Mouse (Mus musculus): Measurements from ENCODE around the gene Nckipsd. TPM values are rescaled to one million over a fixed set of nuclear protein-coding genes. Genes with fewer than 3 reads are reported as not detected.

Gene Nckipsd
- 6.5 TPM for polyA plus RNA-seq (2014; fragmentation: Illumina TruSeq; extraction: RNeasy Lipid Tissue Mini Kit (QIAGEN cat#74804); ENCODE audit: insufficient read depth, low read depth, low replicate concordance)

DNA sequence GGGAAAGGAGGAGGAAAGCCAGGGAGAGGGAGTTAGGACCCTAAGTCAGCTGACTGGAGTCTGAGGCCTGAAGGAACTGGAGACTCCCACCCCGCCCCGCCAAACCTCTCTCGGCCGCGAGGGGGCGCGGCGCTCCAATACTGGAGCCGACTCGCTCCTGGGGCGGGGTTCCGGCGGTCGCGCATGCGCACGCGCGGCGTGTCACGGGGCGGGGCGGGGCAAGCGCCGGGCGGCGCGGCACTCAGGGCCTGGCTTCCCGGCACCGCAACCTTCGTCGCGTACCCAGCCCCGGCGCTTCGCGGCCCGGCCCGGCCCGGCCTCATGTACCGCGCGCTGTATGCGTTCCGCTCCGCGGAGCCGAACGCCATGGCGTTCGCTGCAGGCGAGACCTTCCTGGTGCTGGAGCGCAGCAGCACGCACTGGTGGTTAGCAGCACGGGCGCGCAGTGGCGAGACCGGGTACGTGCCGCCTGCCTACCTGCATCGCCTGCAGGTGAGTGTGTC, at the start of gene Nckipsd:
Gene Nckipsd, plus strand, starts transcription at position 206 of the 503 bp plus-strand sequence.

DNA sequence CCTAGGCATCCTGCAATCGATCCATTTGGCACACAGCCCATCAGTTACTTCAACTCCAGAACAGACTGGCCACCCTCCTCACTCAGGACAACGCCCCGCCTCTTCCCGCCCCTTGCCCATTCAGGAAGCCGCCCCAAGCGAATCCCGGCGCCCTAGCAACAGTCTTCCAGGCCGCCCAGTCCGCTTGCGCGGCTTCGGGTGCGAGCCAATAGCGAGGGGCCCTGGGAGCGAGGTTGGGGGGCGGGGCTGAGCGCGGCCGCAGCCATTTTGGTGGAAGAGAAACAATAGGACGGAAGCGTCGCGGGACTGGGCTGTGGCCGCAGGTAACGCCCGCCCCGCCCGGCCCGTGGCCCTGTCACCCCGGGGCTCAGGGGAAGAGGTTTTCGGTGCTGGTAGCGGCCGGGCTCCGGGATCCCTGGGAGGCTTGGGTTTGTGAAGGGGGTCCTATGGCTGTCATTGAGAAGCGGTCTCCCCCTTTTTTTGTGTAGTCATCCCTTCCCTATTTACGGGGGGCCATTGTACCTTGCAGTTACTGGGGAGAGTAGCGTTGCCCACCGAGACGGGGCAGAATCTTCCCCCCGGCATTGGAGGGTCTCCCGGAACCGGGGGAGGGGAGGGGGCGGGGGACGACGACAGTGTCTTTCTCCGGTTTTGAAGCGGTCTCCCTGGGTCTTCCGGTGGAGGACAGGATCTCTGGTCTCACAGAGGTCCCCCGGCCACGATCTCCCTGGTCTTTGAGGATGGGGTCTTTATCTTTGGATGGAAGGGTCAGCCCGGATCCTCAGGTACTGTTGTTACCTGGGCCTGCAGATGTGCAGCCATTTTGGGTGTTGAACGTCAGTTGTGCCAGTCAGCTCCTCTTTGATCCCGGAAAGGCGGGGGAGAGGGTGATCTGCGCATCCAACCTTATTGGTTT, 24.4 kb upstream of the Nckipsd start, which contains the start of gene Ip6k2:
Gene Ip6k2, plus strand, starts transcription at position 249 of the 916 bp plus-strand sequence.

DNA sequence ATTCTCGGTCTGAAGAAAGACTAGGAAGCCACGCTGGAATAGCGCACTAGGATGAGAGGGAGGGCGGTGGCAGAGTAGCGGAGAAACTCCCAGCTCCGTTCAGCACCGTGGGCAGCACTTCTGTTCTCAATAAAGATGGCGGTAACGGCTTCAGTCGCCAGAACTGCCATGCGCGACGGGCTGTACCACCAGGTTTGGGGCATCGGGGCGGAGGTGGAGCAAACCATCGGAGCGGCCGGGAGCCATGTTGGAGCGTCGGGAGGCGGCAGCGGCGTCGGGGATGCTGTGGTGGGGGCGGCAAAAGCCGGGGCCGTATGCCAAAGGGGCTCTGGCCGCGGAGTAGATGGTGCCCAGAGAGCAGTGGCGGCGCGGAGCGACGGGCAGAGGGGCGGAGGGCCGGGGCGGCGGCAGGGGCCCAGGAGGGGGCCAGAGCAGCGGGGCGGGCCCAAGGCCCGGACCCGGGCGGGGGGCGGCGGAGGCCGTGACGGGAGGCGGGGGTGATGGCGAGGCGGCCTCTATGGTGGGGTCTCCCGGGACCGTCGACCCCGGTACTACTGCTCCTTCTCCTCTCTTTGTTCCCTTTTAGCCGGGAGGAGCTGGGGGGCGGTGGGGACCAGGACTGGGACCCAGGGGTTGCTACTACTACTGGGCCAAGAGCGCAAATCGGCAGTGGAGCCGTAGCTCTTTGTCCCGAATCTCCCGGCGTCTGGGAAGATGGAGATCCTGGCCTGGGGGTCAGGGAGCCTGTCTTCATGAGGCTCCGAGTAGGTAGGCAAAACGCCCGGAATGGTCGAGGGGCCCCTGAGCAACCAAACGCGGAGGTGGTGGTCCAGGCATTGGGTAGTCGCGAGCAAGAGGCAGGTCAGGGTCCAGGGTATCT, 17.9 kb downstream of the Nckipsd start, which contains the start of gene Celsr3:
Gene Celsr3, plus strand, starts transcription at position 501 of the 880 bp plus-strand sequence.

DNA sequence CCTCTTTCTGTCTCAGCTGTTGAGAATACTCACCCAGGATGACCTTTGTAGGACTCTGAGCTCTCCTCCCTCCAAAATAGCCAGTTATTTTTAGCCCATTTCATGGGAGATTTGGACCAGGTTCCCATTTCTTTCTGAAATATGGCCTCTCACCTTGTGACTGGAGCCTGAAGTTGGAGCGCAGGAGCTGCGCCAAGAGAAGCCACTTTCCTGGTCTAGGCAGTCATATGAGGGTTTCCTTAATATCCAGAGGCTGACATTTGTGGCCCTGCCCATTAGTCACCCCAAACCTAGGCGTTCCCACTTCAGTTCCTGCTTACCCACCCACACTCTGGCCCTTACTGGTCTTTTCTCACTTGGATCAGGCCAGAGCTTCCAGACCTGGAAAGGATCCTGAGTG, 44.8 kb downstream of the Nckipsd start, which contains the start of gene Slc26a6:
Gene Slc26a6, plus strand, starts transcription at position 308 of the 400 bp plus-strand sequence.

Other genes starting within 250 kb of the Nckipsd start
- 53.0 TPM for gene Impdh2, start 248.1 kb upstream of the Nckipsd start, polyA plus RNA-seq (2014; fragmentation: Illumina TruSeq; extraction: RNeasy Lipid Tissue Mini Kit (QIAGEN cat#74804); ENCODE audit: insufficient read depth, low read depth, low replicate concordance)
- gene Ndufaf3, start 240.9 kb upstream of the Nckipsd start, polyA plus RNA-seq (2014; fragmentation: Illumina TruSeq; extraction: RNeasy Lipid Tissue Mini Kit (QIAGEN cat#74804); ENCODE audit: insufficient read depth, low read depth, low replicate concordance): 37.0 TPM
- gene Dalrd3, start 238.5 kb upstream of the Nckipsd start, polyA plus RNA-seq (2014; fragmentation: Illumina TruSeq; extraction: RNeasy Lipid Tissue Mini Kit (QIAGEN cat#74804); ENCODE audit: insufficient read depth, low read depth, low replicate concordance): 52.3 TPM
- 23.5 TPM for gene Wdr6, start 229.6 kb upstream of the Nckipsd start, polyA plus RNA-seq (2014; fragmentation: Illumina TruSeq; extraction: RNeasy Lipid Tissue Mini Kit (QIAGEN cat#74804); ENCODE audit: insufficient read depth, low read depth, low replicate concordance)
- 7.7 TPM for gene P4htm, start 210.7 kb upstream of the Nckipsd start, polyA plus RNA-seq (2014; fragmentation: Illumina TruSeq; extraction: RNeasy Lipid Tissue Mini Kit (QIAGEN cat#74804); ENCODE audit: insufficient read depth, low read depth, low replicate concordance)
- 14.2 TPM for gene Arih2, start 159.0 kb upstream of the Nckipsd start, polyA plus RNA-seq (2014; fragmentation: Illumina TruSeq; extraction: RNeasy Lipid Tissue Mini Kit (QIAGEN cat#74804); ENCODE audit: insufficient read depth, low read depth, low replicate concordance)
- gene Slc25a20, start 146.3 kb upstream of the Nckipsd start, polyA plus RNA-seq (2014; fragmentation: Illumina TruSeq; extraction: RNeasy Lipid Tissue Mini Kit (QIAGEN cat#74804); ENCODE audit: insufficient read depth, low read depth, low replicate concordance): 33.7 TPM
- 19.3 TPM for gene Prkar2a, start 119.1 kb upstream of the Nckipsd start, polyA plus RNA-seq (2014; fragmentation: Illumina TruSeq; extraction: RNeasy Lipid Tissue Mini Kit (QIAGEN cat#74804); ENCODE audit: insufficient read depth, low read depth, low replicate concordance)
- gene Ip6k2, start 24.6 kb upstream of the Nckipsd start, polyA plus RNA-seq (2014; fragmentation: Illumina TruSeq; extraction: RNeasy Lipid Tissue Mini Kit (QIAGEN cat#74804); ENCODE audit: insufficient read depth, low read depth, low replicate concordance): 35.1 TPM
- gene Celsr3, start 18.0 kb downstream of the Nckipsd start, polyA plus RNA-seq (2014; fragmentation: Illumina TruSeq; extraction: RNeasy Lipid Tissue Mini Kit (QIAGEN cat#74804); ENCODE audit: insufficient read depth, low read depth, low replicate concordance): 0.03 TPM
- 7.2 TPM for gene Slc26a6, start 44.9 kb downstream of the Nckipsd start, polyA plus RNA-seq (2014; fragmentation: Illumina TruSeq; extraction: RNeasy Lipid Tissue Mini Kit (QIAGEN cat#74804); ENCODE audit: insufficient read depth, low read depth, low replicate concordance)
- not detected for gene Tmem89, start 106.3 kb downstream of the Nckipsd start, polyA plus RNA-seq (2014; fragmentation: Illumina TruSeq; extraction: RNeasy Lipid Tissue Mini Kit (QIAGEN cat#74804); ENCODE audit: insufficient read depth, low read depth, low replicate concordance)
- 127 TPM for gene Uqcrc1, start 128.3 kb downstream of the Nckipsd start, polyA plus RNA-seq (2014; fragmentation: Illumina TruSeq; extraction: RNeasy Lipid Tissue Mini Kit (QIAGEN cat#74804); ENCODE audit: insufficient read depth, low read depth, low replicate concordance)
- gene Col7a1, start 145.2 kb downstream of the Nckipsd start, polyA plus RNA-seq (2014; fragmentation: Illumina TruSeq; extraction: RNeasy Lipid Tissue Mini Kit (QIAGEN cat#74804); ENCODE audit: insufficient read depth, low read depth, low replicate concordance): 3.0 TPM
- 0.21 TPM for gene Ucn2, start 177.6 kb downstream of the Nckipsd start, polyA plus RNA-seq (2014; fragmentation: Illumina TruSeq; extraction: RNeasy Lipid Tissue Mini Kit (QIAGEN cat#74804); ENCODE audit: insufficient read depth, low read depth, low replicate concordance)
- 19.0 TPM for gene Pfkfb4, start 183.4 kb downstream of the Nckipsd start, polyA plus RNA-seq (2014; fragmentation: Illumina TruSeq; extraction: RNeasy Lipid Tissue Mini Kit (QIAGEN cat#74804); ENCODE audit: insufficient read depth, low read depth, low replicate concordance)
- gene Shisa5, start 230.2 kb downstream of the Nckipsd start, polyA plus RNA-seq (2014; fragmentation: Illumina TruSeq; extraction: RNeasy Lipid Tissue Mini Kit (QIAGEN cat#74804); ENCODE audit: insufficient read depth, low read depth, low replicate concordance): 219 TPM